Mouse (Mus musculus) megakaryocyte progenitor cell, adult 5-6 weeks (primary cell): ENCODE measurements at regions not wholly inside any gene's neighbourhood (a gene's known extent, or its start where the extent isn't known, plus 50 kb on each side); places are given as distances from the start of the nearest gene placed in this dataset.

Experiments
- ATAC-seq: replicated peaks from 2 replicates; pipeline ENCODE4 v1.8.0; 2016; ENCODE audit warnings: mild to moderate bottlenecking, moderate TSS enrichment, inconsistent platforms; ENCODE audit not compliant: poor library complexity

DNA sequence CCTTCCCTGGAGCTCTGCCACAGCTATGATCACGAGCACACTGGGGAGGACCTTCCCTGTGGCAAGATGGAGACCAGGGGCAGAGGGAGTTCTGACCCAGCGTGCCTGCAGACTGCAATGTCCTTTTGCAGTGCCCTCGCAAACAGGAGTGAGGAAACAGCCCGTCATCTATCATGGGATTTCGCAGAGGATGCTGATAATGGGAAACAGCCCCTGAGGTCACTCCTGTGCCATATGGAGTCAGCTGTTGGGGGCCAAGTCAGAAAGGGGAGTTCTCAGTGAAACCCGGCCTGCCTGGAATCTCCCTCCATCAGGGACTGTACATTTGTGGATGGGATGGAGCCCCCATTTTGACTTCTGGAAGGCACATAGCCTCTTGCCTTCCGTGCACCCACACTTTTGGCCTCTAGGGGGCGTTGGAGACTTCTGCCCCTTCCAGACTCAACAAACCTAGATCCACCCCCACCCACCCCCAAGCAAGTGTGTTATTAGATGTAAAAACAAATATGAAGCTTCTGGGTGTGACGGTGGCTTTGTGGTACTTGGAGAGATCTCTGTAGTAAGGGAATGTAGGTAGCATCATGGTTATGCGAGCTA lies 98.1 kb downstream of the Kdr start:
- ATAC-seq, result no peak

- no peak for ATAC-seq
Measured at GRCm38 (mm10) chr5:75878361-75878760, 99.9 kb downstream of the Kdr start.

DNA sequence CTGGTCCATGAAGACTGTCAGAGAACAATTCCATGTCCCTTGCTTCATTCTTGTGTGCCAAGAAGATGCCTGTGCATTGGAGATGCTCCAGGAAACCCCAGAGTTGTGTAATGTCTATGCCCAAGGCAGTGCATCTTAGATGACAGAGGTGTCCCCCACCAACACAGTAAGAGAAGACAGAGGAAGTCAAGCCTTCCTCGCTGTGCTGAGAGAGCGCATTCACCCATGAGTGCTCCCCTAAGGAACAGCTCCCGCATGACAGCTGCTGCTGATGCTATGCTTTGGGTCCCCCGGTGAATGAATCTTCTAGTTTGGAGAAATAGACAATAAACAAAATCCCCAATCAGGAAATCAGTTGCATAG lies 100.7 kb downstream of the Kdr start:
- peak; percentile 73 for ATAC-seq

DNA sequence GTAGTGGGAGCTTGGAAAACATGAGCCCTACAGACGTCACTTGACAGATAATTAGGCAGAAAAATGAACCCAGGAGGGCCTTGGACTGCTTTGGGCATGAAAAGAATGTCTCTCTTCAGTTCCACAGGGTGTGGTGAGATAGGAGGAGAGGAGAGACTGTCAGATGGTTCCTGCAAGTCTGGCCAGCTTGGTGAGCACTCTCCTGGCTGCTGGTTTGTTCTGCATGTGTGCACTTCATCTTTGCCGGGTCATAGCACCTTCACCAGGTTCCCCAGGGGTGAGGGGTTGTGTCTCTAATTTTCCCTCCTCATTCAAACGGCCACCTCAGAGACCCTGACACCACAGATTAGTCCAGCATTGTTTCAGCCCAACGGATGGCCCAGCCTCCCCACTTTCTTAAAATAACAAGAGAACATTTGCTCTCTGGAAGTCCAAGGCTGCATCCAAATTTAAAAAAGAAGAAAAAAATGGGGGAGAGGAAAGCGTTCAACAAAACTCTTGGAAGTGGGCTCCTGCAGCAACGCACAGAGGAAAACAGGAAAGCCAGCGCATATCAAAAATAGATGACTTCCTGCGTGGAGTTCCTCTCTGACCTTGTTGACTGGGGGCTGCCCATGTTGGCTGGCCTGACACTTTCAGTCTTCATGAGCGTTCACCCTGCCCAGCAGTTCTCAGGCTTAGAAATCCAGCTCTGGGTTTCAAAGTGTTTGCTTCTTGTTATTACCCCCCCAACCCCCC lies 101.2 kb downstream of the Kdr start:
- no peak; the same call in 1 of the 2 replicates for ATAC-seq

DNA sequence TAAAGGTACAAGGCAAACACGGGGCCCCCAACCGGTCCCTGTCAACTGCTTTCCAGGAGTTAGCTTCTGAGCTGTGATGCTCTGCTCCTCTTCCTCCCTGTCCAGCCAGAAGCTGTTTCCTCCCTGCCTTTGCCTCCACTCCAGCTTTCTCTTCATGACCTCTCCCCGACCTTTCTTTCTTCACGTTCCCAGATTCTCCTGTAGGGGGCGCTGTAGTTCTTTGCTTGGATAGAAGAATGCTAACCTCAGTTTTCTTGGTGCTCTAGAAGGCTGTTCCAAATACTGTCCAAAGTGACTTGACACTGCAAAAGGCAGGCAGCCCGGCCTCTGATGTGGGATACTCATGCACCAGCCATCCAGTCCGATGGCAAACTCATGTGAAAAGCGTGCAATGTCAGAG lies 107.1 kb downstream of the Kdr start:
- ATAC-seq, result peak; percentile 76

GRCm38 (mm10) chr5:75870666-75871065 lies 107.6 kb downstream of the Kdr start:
- ATAC-seq, result no peak

GRCm38 (mm10) chr5:75869535-75869934 lies 108.7 kb downstream of the Kdr start:
- ATAC-seq, result no peak

- ATAC-seq, result no peak
Measured at GRCm38 (mm10) chr5:75865096-75865495, 113.2 kb downstream of the Kdr start.

DNA sequence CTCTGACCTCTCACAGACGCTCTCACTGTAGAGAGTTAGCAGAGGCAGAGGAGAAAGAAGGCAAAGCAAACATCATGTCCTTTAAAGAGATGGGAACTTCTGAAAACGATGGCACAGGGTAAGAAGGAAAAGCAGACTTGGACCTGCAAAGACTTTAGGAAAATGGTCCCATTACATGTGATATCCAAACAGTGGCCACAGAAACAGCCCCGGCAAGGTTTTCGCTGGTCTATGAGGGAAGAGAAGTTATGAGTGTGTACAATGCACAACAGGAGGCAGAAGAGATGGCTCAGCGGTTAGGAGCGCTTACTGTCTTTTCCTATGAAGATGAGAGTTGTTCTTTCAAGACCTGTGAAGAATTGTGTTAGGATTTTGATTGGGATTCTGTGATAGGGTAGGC lies 114.9 kb downstream of the Kdr start:
- no peak for ATAC-seq

- peak; percentile 96 for ATAC-seq
Measured at GRCm38 (mm10) chr5:75862630-75862991, 115.6 kb downstream of the Kdr start.

GRCm38 (mm10) chr5:75861916-75862629 lies 116.2 kb downstream of the Kdr start:
- peak; percentile 9; the same call in 1 of the 2 replicates for ATAC-seq

DNA sequence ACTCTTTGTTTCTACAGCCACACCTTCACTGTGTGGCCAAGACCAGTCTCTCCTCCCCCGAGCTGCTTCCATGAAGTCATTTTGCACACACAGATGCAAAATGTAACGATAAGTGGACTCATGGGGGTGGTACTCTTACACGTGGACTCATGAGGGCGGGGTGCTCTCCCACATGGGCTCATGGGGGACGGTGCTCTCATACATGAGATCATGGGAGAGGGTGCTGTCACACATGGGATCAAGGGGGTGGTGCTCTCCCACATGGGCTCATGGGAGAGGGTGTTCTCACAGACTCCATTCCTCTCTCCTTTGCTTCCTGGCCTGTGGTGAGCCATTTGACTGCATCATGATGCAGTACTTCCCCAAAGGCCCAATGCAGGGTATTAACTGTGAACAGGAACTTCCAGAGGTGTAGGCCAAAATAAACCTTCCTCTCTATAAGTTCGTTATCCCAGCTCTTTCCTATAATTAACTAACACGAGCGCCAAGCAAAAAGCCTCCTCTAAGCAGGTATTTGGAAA lies 118.9 kb downstream of the Kdr start:
- peak; percentile 43; the same call in 1 of the 2 replicates for ATAC-seq

DNA sequence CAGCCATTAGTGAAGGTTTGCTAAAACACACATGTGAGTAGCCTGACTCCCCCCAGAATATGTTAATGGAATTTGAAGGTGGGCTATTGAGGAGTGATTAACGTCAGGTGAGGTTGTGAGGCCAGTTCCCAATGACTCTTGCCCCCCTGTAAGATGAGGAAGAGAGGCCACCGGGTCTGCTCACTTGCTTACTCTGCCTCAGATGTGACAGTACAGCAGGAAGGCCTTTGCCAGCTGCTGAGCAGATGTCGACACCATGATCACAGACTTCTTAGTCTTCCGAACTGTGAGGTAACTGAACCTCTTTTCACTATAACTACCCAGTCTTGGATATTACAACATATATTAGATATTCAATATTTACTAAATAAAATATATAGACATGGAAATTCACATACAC lies 127.4 kb downstream of the Kdr start:
- ATAC-seq, result peak; percentile 41

- ATAC-seq, result no peak
Measured at GRCm38 (mm10) chr5:75847966-75848365, 130.3 kb downstream of the Kdr start.

- ATAC-seq, result no peak
Measured at GRCm38 (mm10) chr5:75847341-75847740, 130.9 kb downstream of the Kdr start.

DNA sequence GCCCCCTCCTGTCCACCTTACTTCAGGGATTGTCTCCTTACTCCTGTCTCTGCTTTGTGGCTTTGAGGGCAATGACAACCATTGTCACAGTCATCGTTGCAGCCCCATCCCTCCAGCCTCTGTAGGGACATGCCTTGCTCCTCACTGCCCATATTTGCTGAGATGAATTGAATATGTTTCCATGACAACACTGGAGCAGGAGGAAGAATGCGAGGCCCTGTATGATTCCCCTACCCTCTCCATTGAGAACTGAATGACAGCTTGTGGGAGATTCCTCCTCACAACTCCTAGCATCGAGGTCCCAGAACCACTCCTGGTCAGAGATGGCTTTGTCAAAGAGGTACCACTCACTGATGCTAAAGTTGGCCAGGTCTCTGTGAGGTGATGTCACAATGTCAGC lies 132.2 kb downstream of the Kdr start:
- no peak for ATAC-seq

GRCm38 (mm10) chr5:75843807-75844206 lies 134.5 kb downstream of the Kdr start:
- peak; percentile 39 for ATAC-seq

DNA sequence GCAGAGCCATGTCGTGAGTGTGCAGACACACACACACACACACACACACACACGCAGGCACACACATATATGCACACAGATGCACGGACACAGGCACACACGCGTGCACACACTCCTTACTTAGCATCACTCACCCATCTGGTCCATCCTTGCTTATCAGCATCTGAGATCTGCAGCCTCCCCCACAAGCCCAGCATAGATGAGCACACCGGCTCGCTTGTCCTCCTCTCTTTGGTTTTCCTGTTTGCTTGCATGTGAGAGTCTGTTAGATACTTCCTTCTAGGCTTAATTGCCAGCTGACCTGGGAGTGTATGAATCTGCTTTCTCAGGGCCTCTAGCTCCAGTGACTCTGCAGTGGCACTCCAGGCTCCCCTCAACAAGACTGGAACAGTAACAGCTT lies 137.8 kb downstream of the Kdr start:
- peak; percentile 40 for ATAC-seq

GRCm38 (mm10) chr5:75835556-75835961 lies 142.7 kb downstream of the Kdr start:
- peak; percentile 82 for ATAC-seq

- peak; percentile 20 for ATAC-seq
Measured at GRCm38 (mm10) chr5:75834766-75835555, 143.3 kb downstream of the Kdr start.

DNA sequence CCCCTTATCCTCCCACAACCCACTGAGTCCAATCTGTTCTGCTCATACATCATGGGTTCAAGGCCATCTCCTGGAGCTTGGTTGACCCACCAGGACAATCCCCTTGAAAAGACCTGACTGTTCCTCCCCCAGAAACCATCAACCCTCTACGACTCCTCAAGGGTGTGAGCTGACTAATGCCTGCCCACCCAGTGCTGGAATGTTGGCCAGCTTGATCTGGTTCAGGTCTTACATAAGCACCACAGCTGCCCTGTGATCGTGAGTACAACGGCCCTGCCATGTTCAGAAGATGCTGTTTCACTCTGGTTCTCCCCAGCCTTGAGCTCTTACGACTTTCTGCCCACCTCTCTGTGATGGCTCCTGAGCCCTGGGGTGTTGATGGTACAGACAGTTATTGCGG lies 145.9 kb downstream of the Kdr start:
- ATAC-seq, result no peak
